Mouse (Mus musculus) lung, adult 2 months (tissue): ENCODE measurements around the gene Pgf.

Source experiments
- CTCF ChIP-seq: fragments of 200-500 bp; IDR thresholded peaks from 2 replicates; pipeline ENCODE4 v1.5.1; 2011; ENCODE audit warnings: mild to moderate bottlenecking, low read length, control low read depth; ENCODE audit not compliant: insufficient read depth
- POLR2A ChIP-seq: fragments of 200-500 bp; IDR thresholded peaks from 2 replicates; pipeline ENCODE4 v1.6.1; 2011; ENCODE audit warnings: low read depth, mild to moderate bottlenecking, control low read depth, low read length, borderline replicate concordance; ENCODE audit errors: extremely low read depth

GRCm38 (mm10) chr12:85123645-85124044 lies 53.9 kb downstream of the Pgf start:
- TF ChIP-seq CTCF (no peak), POLR2A (no peak)
